Mouse (Mus musculus) megakaryocyte, embryonic 14.5 days (primary cell): ENCODE data around the gene Gpc5.

ENCODE experiments used
- FLI1 ChIP-seq: IDR thresholded peaks from 2 replicates; pipeline ENCODE4 v1.6.1; 2012; ENCODE audit warnings: low read length, inconsistent platforms, mixed read lengths
- GATA1 ChIP-seq: IDR thresholded peaks from 3 replicates; pipeline ENCODE4 v1.6.1; 2012; ENCODE audit warnings: mixed read lengths, low read length, inconsistent platforms, borderline replicate concordance

DNA sequence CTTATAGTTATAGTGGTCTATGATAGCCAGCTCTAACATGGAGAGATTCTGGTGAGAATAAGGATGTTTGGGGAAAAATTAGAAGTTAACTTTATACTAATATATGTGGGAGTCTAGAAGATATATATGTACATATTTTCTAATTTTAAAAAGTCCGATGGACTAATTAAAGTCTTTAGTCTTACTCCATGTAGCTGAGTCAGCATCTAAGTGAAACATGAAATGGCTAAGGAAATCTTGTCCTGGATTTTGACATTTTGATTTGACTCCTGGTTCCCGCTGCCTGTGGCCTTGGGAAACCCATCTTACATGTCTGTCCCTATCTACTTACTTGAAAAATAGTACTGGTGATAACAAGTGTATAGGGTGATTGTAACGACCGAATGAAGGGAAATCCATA lies 1.5 kb upstream of the Gpc5 start:
- no peak for TF ChIP-seq GATA1
- no peak for TF ChIP-seq FLI1
